Mouse (Mus musculus) olfactory bulb, adult 2 months (tissue): ENCODE measurements around the gene Itpkb. TPM values are rescaled to one million over a fixed set of nuclear protein-coding genes. Genes with fewer than 3 reads are reported as not detected.

ENCODE experiments used
- H3K27ac ChIP-seq: fragments of 200-500 bp; 2 replicates; pipeline ENCODE4 v1.5.1; 2012; ENCODE audit warnings: low read depth, low read length; ENCODE audit not compliant: insufficient read depth
- H3K4me1 ChIP-seq: fragments of 200-500 bp; 2 replicates; pipeline ENCODE4 v1.6.1; 2012; ENCODE audit warnings: low read length; ENCODE audit not compliant: control insufficient read depth, insufficient read depth
- H3K4me3 ChIP-seq: fragments of 200-500 bp; 2 replicates; pipeline ENCODE4 v1.5.1; 2012; ENCODE audit warnings: mild to moderate bottlenecking, low read depth, low read length, moderate library complexity; ENCODE audit not compliant: insufficient read depth
- CTCF ChIP-seq: fragments of 200-500 bp; IDR thresholded peaks from 2 replicates; pipeline ENCODE4 v1.5.1; 2012; ENCODE audit warnings: low read depth, mild to moderate bottlenecking, low read length, moderate library complexity; ENCODE audit not compliant: insufficient read depth
- POLR2A ChIP-seq: fragments of 200-500 bp; IDR thresholded peaks from 2 replicates; pipeline ENCODE4 v1.6.1; 2012; ENCODE audit warnings: mild to moderate bottlenecking, low read depth, low read length, moderate library complexity; ENCODE audit not compliant: insufficient read depth
- WGBS: fragments of 180-500 bp; shearing (Covaris S2); methylation state at CpG from one replicate; pipeline ENCODE4 v1.1.7; 2018; 5-methylcytosine and 5-hydroxymethylcytosine counted together
- polyA plus RNA-seq: library from polyadenylated mRNA; stranded (reverse); fragments of >200 nt; gene quantifications from 2 replicates; pipeline ENCODE4 v1.2.4, GENCODE M21; 2012; ENCODE audit warnings: low replicate concordance; ENCODE audit not compliant: missing spikeins, insufficient read depth, insufficient read length

Gene Itpkb
- polyA plus RNA-seq, 1 experiment: 86.9 TPM

DNA sequence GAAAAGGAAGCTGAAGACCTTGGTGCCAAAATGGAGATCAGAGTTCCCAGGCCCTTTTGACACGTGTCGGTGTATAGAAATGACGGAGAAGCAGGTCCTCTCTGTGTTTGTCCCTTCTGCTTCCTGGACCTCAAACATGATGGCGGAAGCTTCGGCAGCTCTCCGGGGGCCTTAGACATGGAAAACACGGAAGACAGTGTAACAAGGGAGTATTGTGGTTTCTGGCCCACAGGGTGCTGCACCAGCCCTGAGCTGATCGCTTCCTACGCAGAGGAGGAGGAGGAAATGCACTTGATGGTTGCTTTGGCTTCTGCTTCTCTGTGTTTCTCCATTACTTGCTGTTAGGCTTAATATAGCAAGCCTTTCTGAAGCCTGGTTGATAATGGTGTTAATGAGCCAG lies 34.2 kb upstream of the Itpkb start:
- 66% methylated on average over 9 of the region's 9 CpGs for whole genome bisulfite sequencing
- no peak overlapping the region for H3K4me3 ChIP-seq
- H3K27ac ChIP-seq: no peak overlapping the region
- TF ChIP-seq POLR2A (no peak), CTCF (no peak)
- peaks cover 5% of the 10 kb centered on the region for H3K4me1 ChIP-seq

- no peak overlapping the region for H3K4me3 ChIP-seq
- TF ChIP-seq CTCF (no peak), POLR2A (no peak)
- 96% methylated on average over 4 of the region's 4 CpGs for WGBS
- no peak overlapping the region for H3K27ac ChIP-seq
- peaks cover 10% of the 10 kb centered on the region for H3K4me1 ChIP-seq
Observed at GRCm38 (mm10) chr1:180299697-180300096, 30.6 kb upstream of the Itpkb start.

- H3K27ac ChIP-seq: no peak overlapping the region
Observed at GRCm38 (mm10) chr1:180300292-180300691, 30.0 kb upstream of the Itpkb start.

GRCm38 (mm10) chr1:180300997-180301396 lies 29.3 kb upstream of the Itpkb start:
- 50% methylated on average over 4 of the region's 4 CpGs for WGBS
- TF ChIP-seq POLR2A: no peak
- TF ChIP-seq CTCF: no peak
- Histone ChIP-seq H3K4me1 (peaks cover 9% of the 10 kb centered on the region), H3K27ac (no peak overlapping the region), H3K4me3 (no peak overlapping the region)

More at GRCm38 (mm10) chr1:180300292-180300691, 30.0 kb upstream of the Itpkb start:
- H3K4me1 ChIP-seq: peaks cover 10% of the 10 kb centered on the region
- TF ChIP-seq CTCF (no peak), POLR2A (no peak)
- H3K4me3 ChIP-seq: no peak overlapping the region
- 89% methylated on average over 4 of the region's 4 CpGs for WGBS

- Histone ChIP-seq H3K27ac (no peak overlapping the region), H3K4me1 (peaks cover 7% of the 10 kb centered on the region), H3K4me3 (no peak overlapping the region)
- WGBS: 78% methylated on average over 12 of the region's 12 CpGs
- TF ChIP-seq CTCF (no peak), POLR2A (no peak)
Observed at GRCm38 (mm10) chr1:180302253-180303120, 27.8 kb upstream of the Itpkb start.

DNA sequence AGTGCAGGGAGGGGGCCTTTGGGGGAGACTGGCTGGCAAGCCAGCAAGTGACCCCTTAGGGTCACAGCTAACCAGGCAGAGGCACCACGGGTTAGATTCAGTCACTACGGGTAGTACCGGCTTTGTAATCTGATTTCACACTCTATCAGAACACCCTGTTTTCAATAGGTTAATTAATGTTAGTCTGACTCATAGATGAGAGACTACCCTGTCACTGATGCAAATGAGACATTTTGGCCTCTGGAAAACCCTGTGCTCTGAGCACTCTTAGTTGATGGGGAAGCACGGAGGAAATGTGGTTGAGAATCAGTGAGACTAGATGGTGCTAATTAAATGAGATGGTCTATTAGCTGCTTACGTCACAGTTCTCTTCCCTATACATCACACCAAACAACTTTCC lies 26.7 kb upstream of the Itpkb start:
- TF ChIP-seq POLR2A (no peak), CTCF (no peak)
- Histone ChIP-seq H3K4me3 (no peak overlapping the region), H3K4me1 (peaks cover 7% of the 10 kb centered on the region), H3K27ac (no peak overlapping the region)
- 72% methylated on average over 5 of the region's 5 CpGs for WGBS

DNA sequence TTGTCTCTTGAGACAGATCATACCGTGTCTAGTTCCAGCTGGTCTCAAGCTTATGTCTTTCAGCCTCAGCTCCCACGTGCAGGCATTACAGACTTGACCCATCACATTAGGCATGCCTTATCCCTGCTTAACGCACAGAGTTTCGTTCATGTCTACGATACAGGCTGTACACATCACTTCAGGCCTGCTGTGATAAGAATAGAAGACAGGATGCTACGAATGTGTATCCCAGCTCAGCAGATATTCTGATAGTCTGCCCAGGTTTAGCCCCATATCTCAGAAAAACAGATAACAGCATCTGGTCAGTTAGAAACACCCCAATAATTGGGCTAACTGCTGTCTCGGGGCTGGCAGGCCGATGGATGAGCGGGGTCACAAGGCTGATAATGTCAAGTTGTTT lies 23.4 kb upstream of the Itpkb start:
- H3K27ac ChIP-seq: no peak overlapping the region
- no peak overlapping the region for H3K4me3 ChIP-seq
- 94% methylated on average over 9 of the region's 9 CpGs for WGBS
- H3K4me1 ChIP-seq: peaks cover 4% of the 10 kb centered on the region
- TF ChIP-seq CTCF (no peak), POLR2A (no peak)

DNA sequence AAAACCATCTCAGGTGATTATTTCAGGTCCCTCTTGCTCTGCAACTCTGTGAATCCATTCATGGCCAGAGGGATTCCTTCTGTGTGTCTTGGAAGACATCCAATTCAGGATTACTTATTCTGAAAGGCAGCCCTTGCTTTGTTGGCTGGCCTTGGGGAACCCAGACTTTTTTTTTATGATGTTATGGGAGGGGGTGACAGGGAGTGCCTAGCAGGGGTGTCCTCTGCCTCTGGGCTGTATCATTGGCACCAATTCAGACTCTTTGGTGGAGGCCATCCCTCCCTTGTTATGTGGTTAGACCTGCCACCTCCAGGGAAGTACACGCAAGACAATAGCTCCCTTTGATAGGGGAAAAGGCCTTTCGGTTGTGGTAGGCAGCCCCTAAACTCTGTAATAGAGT lies 22.6 kb upstream of the Itpkb start:
- Histone ChIP-seq H3K27ac (no peak overlapping the region), H3K4me1 (peaks cover 4% of the 10 kb centered on the region), H3K4me3 (no peak overlapping the region)
- WGBS: 79% methylated on average over 2 of the region's 2 CpGs
- TF ChIP-seq CTCF (no peak), POLR2A (no peak)

- Histone ChIP-seq H3K4me1 (peaks cover 12% of the 10 kb centered on the region), H3K27ac (no peak overlapping the region), H3K4me3 (no peak overlapping the region)
- TF ChIP-seq POLR2A (no peak), CTCF (no peak)
- 87% methylated on average over 4 of the region's 4 CpGs for WGBS
Observed at GRCm38 (mm10) chr1:180308897-180309296, 21.4 kb upstream of the Itpkb start.
